Mouse (Mus musculus) heart, postnatal 25 days (tissue): ENCODE measurements around the gene Celsr1. TPM values are rescaled to one million over a fixed set of nuclear protein-coding genes. Genes with fewer than 3 reads are reported as not detected.

ENCODE experiments used
- DNase-seq: peaks from one replicate; pipeline ENCODE4 v3.0.0; 2022; ENCODE audit warnings: low spot score
- intact Hi-C: fragments of 180-260 bp; cut with DNase I; formaldehyde crosslinking; loops from one replicate; pipeline ENCODE4 v1.15.1; 2025
- total RNA-seq, 2 experiments: library from RNA; stranded (reverse); gene quantifications; 2 replicates each; pipeline ENCODE4 v1.2.3; 2021

The Celsr1 gene
- total RNA-seq, 2 experiments from 2014 or later, result 6.6 to 7.2 TPM

- no peak for DNase-seq
- intact Hi-C loops, result no loop called here
Observed at GRCm38 (mm10) chr15:86042364-86042763, 8.8 kb upstream of the Celsr1 start.

GRCm38 (mm10) chr15:86041421-86041820 is 7.8 kb upstream of the Celsr1 start:
- no peak for DNase-seq
- intact Hi-C loops, result no loop called here

- intact Hi-C loops, result loop anchor here (1.0 to 5.0 kb wide), 3 partner anchors 134 to 322 kb away; no protein-coding TSS in a partner anchor
- no peak for DNase-seq
Observed at GRCm38 (mm10) chr15:86038802-86039201, 5.2 kb upstream of the Celsr1 start.

GRCm38 (mm10) chr15:86035913-86036312 is 2.3 kb upstream of the Celsr1 start:
- intact Hi-C loops, result loop anchor here (5.0 kb wide), 1 partner anchor 319 kb away; no protein-coding TSS in a partner anchor
- no peak for DNase-seq

- no peak for DNase-seq
- intact Hi-C loops, result loop anchor here (5.0 kb wide), 1 partner anchor 318 kb away; no protein-coding TSS in a partner anchor
Observed at GRCm38 (mm10) chr15:86034781-86035360, 1.3 kb upstream of the Celsr1 start.

- DNase-seq, result no peak
- intact Hi-C loops, result no loop called here
Observed at GRCm38 (mm10) chr15:86034021-86034523, 495 bp upstream of the Celsr1 start.

GRCm38 (mm10) chr15:86032811-86033190 is 776 bp downstream of the Celsr1 start:
- no peak for DNase-seq
- intact Hi-C loops, result no loop called here

GRCm38 (mm10) chr15:86029981-86030380 is 3.6 kb downstream of the Celsr1 start:
- intact Hi-C loops, result no loop called here
- no peak for DNase-seq

- DNase-seq, result no peak
- intact Hi-C loops, result no loop called here
Observed at GRCm38 (mm10) chr15:86027871-86028270, 5.7 kb downstream of the Celsr1 start.

- intact Hi-C loops, result no loop called here
Observed at GRCm38 (mm10) chr15:86021971-86022370, 11.6 kb downstream of the Celsr1 start.

GRCm38 (mm10) chr15:86021301-86021700 is 12.3 kb downstream of the Celsr1 start:
- intact Hi-C loops, result no loop called here
- DNase-seq, result no peak

More at GRCm38 (mm10) chr15:86021971-86022370, 11.6 kb downstream of the Celsr1 start:
- no peak for DNase-seq

- intact Hi-C loops, result no loop called here
- DNase-seq, result no peak
Observed at GRCm38 (mm10) chr15:86020008-86020407, 13.6 kb downstream of the Celsr1 start.

- intact Hi-C loops, result no loop called here
Observed at GRCm38 (mm10) chr15:86018753-86019512, 14.6 kb downstream of the Celsr1 start.

GRCm38 (mm10) chr15:86017336-86017735 is 16.2 kb downstream of the Celsr1 start:
- no peak for DNase-seq
- intact Hi-C loops, result no loop called here

More at GRCm38 (mm10) chr15:86018753-86019512, 14.6 kb downstream of the Celsr1 start:
- DNase-seq, result no peak

GRCm38 (mm10) chr15:86015860-86016541 is 17.6 kb downstream of the Celsr1 start:
- intact Hi-C loops, result no loop called here
- no peak for DNase-seq

GRCm38 (mm10) chr15:86015026-86015425 is 18.6 kb downstream of the Celsr1 start:
- no peak for DNase-seq
- intact Hi-C loops, result no loop called here

GRCm38 (mm10) chr15:86013656-86014055 is 19.9 kb downstream of the Celsr1 start:
- intact Hi-C loops, result no loop called here
- no peak for DNase-seq

GRCm38 (mm10) chr15:86013130-86013529 is 20.4 kb downstream of the Celsr1 start:
- no peak for DNase-seq
- intact Hi-C loops, result no loop called here

- intact Hi-C loops, result no loop called here
- no peak for DNase-seq
Observed at GRCm38 (mm10) chr15:86007690-86008121, 25.9 kb downstream of the Celsr1 start.

- intact Hi-C loops, result no loop called here
Observed at GRCm38 (mm10) chr15:86005691-86006525, 27.7 kb downstream of the Celsr1 start.

More at GRCm38 (mm10) chr15:86005691-86006525, 27.7 kb downstream of the Celsr1 start:
- DNase-seq, result no peak
